ENCODE assay signal across 24 mouse cellular contexts in the genomic region with DNA sequence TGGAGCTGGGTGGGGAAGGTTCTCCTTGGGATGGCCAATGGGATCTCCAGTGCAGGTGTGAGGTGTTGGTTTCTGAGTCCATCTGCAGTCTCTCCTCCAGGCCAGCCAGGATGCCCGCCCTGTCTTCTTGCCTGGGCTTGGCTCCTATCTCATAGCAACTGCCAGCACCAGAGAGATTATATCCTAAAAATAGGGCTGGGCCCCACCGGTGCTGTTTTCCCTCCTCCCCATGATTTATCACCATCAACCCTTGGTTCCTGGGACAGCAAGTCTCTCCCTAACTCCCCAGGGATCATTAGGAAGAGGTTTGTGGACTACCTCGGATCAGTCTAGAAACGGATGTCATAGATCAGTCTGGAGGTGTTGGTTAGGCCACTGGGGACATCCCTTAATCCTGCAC. TPM values are rescaled to one million over a fixed set of nuclear protein-coding genes. Genes with fewer than 3 reads are reported as not detected.
DNase-seq lines count a peak whose midpoint lies in the region; ATAC-seq lines count a peak whose summit lies in the region.
"Had no signal": no experiment of that assay in that cellular context is flagged by ENCODE, and none has a peak within 500 bp of the region (broad histone marks: within the 10 kb centered on the region; RNA-seq: fewer than 3 reads in every experiment).

No protein-coding gene starts in this region.

- H3K9me3 ChIP-seq in heart, embryonic 11.5 days (replicated peaks; ENCODE audit: control insufficient read depth, low read length): no peaks in the 10 kb centered on the region
- no peaks in the 10 kb centered on the region for H3K9me3 ChIP-seq in heart, embryonic 14.5 days (ENCODE audit: control insufficient read depth, low read length)
- H3K9me3 ChIP-seq: embryonic facial prominence, embryonic 13.5 days; forebrain, embryonic 12.5 days; hindbrain, embryonic 13.5 days; intestine, embryonic 15.5 days had no signal

- DNase-seq in heart, adult 11 months: peak; percentile 96
- DNase-seq in heart, postnatal 14 days: no peak
- peak; percentile 39 to 68 for DNase-seq in heart, postnatal 10 days
- no peak for DNase-seq in frontal cortex, postnatal 14 days (ENCODE audit: low spot score in 2 of 2)
- no peak for DNase-seq in layer of hippocampus, adult 9-10 months (ENCODE audit: low spot score)
- DNase-seq in thymus, postnatal 0 days (ENCODE audit: low spot score): no peak
- DNase-seq: adrenal gland, adult 2 months; adrenal gland, postnatal 25 days; cerebellum, adult 18-20 months; cerebellum, adult 9-11 months; cerebellum, postnatal 36 days; kidney, adult 9 months had no signal

- peak overlapping the region; percentile 95 for H3K27ac ChIP-seq in heart, embryonic 11.5 days (ENCODE audit: low read depth, low read length)
- peak overlapping the region; percentile 95 to 99 for H3K27ac ChIP-seq in heart, embryonic 14.5 days (replicated peaks in 1 of 2; ENCODE audit: control insufficient read depth in 1 of 2, insufficient read depth in 1 of 2, low read depth in 2 of 2, low read length in 2 of 2)
- H3K27ac ChIP-seq: embryonic facial prominence, embryonic 13.5 days; forebrain, embryonic 12.5 days; hindbrain, embryonic 13.5 days; hindbrain, postnatal 0 days; intestine, embryonic 15.5 days; kidney, postnatal 0 days had no signal

- H3K4me3 ChIP-seq in heart, embryonic 11.5 days (ENCODE audit: low read depth, low read length): no peak overlapping the region
- H3K4me3 ChIP-seq in heart, embryonic 14.5 days (ENCODE audit: control insufficient read depth in 1 of 2, insufficient read depth in 1 of 2, low read depth in 1 of 2, low read length in 2 of 2): no peak overlapping the region
- H3K4me3 ChIP-seq: embryonic facial prominence, embryonic 13.5 days; forebrain, embryonic 12.5 days; hindbrain, embryonic 13.5 days; intestine, embryonic 15.5 days had no signal

- no peak overlapping the region; the same call in 1 of the 2 replicates for H3K9ac ChIP-seq in heart, embryonic 11.5 days (ENCODE audit: low read depth, low read length)
- no peak overlapping the region for H3K9ac ChIP-seq in heart, embryonic 14.5 days (ENCODE audit: low read length)
- H3K9ac ChIP-seq: embryonic facial prominence, embryonic 13.5 days; forebrain, embryonic 12.5 days; hindbrain, embryonic 13.5 days; intestine, embryonic 15.5 days had no signal

- no peak for ATAC-seq in heart, embryonic 11.5 days (replicated peaks; ENCODE audit: insufficient number of reproducible peaks, low FRiP score, low TSS enrichment)
- no peak for ATAC-seq in heart, embryonic 14.5 days (ENCODE audit: insufficient number of reproducible peaks, insufficient read depth, low FRiP score, low read depth)
- ATAC-seq: forebrain, embryonic 16.5 days; hindbrain, postnatal 0 days; intestine, embryonic 15.5 days had no signal

- H3K4me1 ChIP-seq in heart, embryonic 11.5 days (ENCODE audit: control insufficient read depth, insufficient read depth, low read length): peaks cover 35% of the 10 kb centered on the region
- H3K4me1 ChIP-seq in heart, embryonic 14.5 days (ENCODE audit: control insufficient read depth in 2 of 2, insufficient read depth in 2 of 2, low read length in 2 of 2): peaks cover 43 to 56% of the 10 kb centered on the region in 2 experiments
- H3K4me1 ChIP-seq: embryonic facial prominence, embryonic 13.5 days; forebrain, embryonic 12.5 days had no signal

- 29% methylated on average over 4 of the region's 4 CpGs for WGBS in heart, embryonic 11.5 days (ENCODE audit: insufficient replicate concordance)
- 11% methylated on average over 4 of the region's 4 CpGs for WGBS in heart, embryonic 14.5 days

- H3K4me2 ChIP-seq in heart, embryonic 11.5 days: peak overlapping the region; percentile 18; the same call in 1 of the 2 replicates
- H3K4me2 ChIP-seq in heart, embryonic 14.5 days (ENCODE audit: low read length): peak overlapping the region; percentile 41; the same call in 1 of the 2 replicates
- H3K4me2 ChIP-seq: embryonic facial prominence, embryonic 13.5 days; forebrain, embryonic 12.5 days; hindbrain, embryonic 13.5 days; intestine, embryonic 15.5 days had no signal

- intact Hi-C loops in heart, postnatal 14 days (cut with DNase I): no loop called here
- intact Hi-C loops in heart, postnatal 10 days (cut with DNase I): no loop called here

- no peaks in the 10 kb centered on the region for H3K36me3 ChIP-seq in heart, embryonic 11.5 days (ENCODE audit: control insufficient read depth, insufficient read depth, low read length)
- no peaks in the 10 kb centered on the region for H3K36me3 ChIP-seq in heart, embryonic 14.5 days (ENCODE audit: control insufficient read depth, insufficient read depth, low read length)
- H3K36me3 ChIP-seq: embryonic facial prominence, embryonic 13.5 days; forebrain, embryonic 12.5 days; hindbrain, embryonic 13.5 days; intestine, embryonic 15.5 days had no signal

- H3K27me3 ChIP-seq in heart, embryonic 11.5 days (ENCODE audit: control insufficient read depth, insufficient read depth, low read length): no peaks in the 10 kb centered on the region
- H3K27me3 ChIP-seq in heart, embryonic 14.5 days (ENCODE audit: control insufficient read depth, insufficient read depth, low read length): no peaks in the 10 kb centered on the region
- H3K27me3 ChIP-seq: embryonic facial prominence, embryonic 13.5 days; hindbrain, embryonic 13.5 days; intestine, embryonic 15.5 days had no signal

RNA-seq across cellular contexts. Expression of gene Cdh16, which starts 11.1 kb away (rescaled TPM):
- 1 to 10 TPM; 3.3 to 3.5 TPM for total RNA-seq in heart, postnatal 14 days (2021)
- polyA plus RNA-seq in heart, embryonic 11.5 days (2014; fragmentation: Nextera tagmentation; extraction: Ambion mirVana): 14.5 and 16.4 TPM in 2 replicates
- 21.5 and 26.4 TPM in 2 replicates for polyA plus RNA-seq in heart, embryonic 14.5 days (2014; fragmentation: Nextera tagmentation; extraction: Ambion mirVana)
- total RNA-seq in heart, postnatal 10 days (2021): 1 to 10 TPM; 3.2 to 3.6 TPM
- polyA plus RNA-seq in thymus, postnatal 0 days (2015; fragmentation: Nextera tagmentation; extraction: Ambion mirVana): 0.17 and 0.23 TPM in 2 replicates
- total RNA-seq: adrenal gland, adult 2 months; adrenal gland, postnatal 25 days; CH12.LX; hematopoietic stem cell, adult 5-6 weeks; hindbrain, postnatal 0 days had no signal
- polyA plus RNA-seq: adrenal gland, adult 2 months; embryonic facial prominence, embryonic 13.5 days; forebrain, embryonic 12.5 days; forebrain, embryonic 16.5 days; frontal cortex, adult 2 months; hindbrain, embryonic 13.5 days; hindbrain, postnatal 0 days had no signal

RNA-seq across cellular contexts. Expression of gene Rrad, which starts 18.0 kb away (rescaled TPM):
- total RNA-seq in heart, postnatal 14 days (2021): 100 to 1,000 TPM; 198 to 203 TPM
- 300 and 328 TPM in 2 replicates for polyA plus RNA-seq in heart, embryonic 11.5 days (2014; fragmentation: Nextera tagmentation; extraction: Ambion mirVana)
- polyA plus RNA-seq in heart, embryonic 14.5 days (2014; fragmentation: Nextera tagmentation; extraction: Ambion mirVana): 338 and 417 TPM in 2 replicates
- total RNA-seq in heart, postnatal 10 days (2021): 100 to 1,000 TPM; 221 to 337 TPM
- polyA plus RNA-seq in thymus, postnatal 0 days (2015; fragmentation: Nextera tagmentation; extraction: Ambion mirVana): 12.1 and 13.3 TPM in 2 replicates

RNA-seq across cellular contexts. Expression of gene Pdp2, which starts 21.9 kb away (rescaled TPM):
- 10 to 100 TPM; 17.0 to 18.2 TPM for total RNA-seq in heart, postnatal 14 days (2021)
- polyA plus RNA-seq in heart, embryonic 11.5 days (2014; fragmentation: Nextera tagmentation; extraction: Ambion mirVana): 9.5 and 10.2 TPM in 2 replicates
- polyA plus RNA-seq in heart, embryonic 14.5 days (2014; fragmentation: Nextera tagmentation; extraction: Ambion mirVana): 5.4 and 6.4 TPM in 2 replicates
- total RNA-seq in heart, postnatal 10 days (2021): 10 to 100 TPM in 1 of 2 experiments, 1 to 10 TPM in 1; 7.2 to 10.6 TPM
- polyA plus RNA-seq in thymus, postnatal 0 days (2015; fragmentation: Nextera tagmentation; extraction: Ambion mirVana): 11.7 and 12.3 TPM in 2 replicates

RNA-seq across cellular contexts. Expression of gene Ciao2b, which starts 28.6 kb away (rescaled TPM):
- 10 to 100 TPM; 52.9 to 63.6 TPM for total RNA-seq in heart, postnatal 14 days (2021)
- 189 and 199 TPM in 2 replicates for polyA plus RNA-seq in heart, embryonic 11.5 days (2014; fragmentation: Nextera tagmentation; extraction: Ambion mirVana)
- 198 and 201 TPM in 2 replicates for polyA plus RNA-seq in heart, embryonic 14.5 days (2014; fragmentation: Nextera tagmentation; extraction: Ambion mirVana)
- total RNA-seq in heart, postnatal 10 days (2021): 10 to 100 TPM; 65.1 to 71.7 TPM
- polyA plus RNA-seq in thymus, postnatal 0 days (2015; fragmentation: Nextera tagmentation; extraction: Ambion mirVana): 106 and 115 TPM in 2 replicates

Comparison
In these comparisons a context has a peak if more than half of its experiments do, and no peak if none do; other contexts are left out.
1. DNase-seq: peak in heart, adult 11 months (single experiment) and heart, postnatal 10 days (2 of 2); none in heart, postnatal 14 days (0 of 2), frontal cortex, postnatal 14 days (0 of 2), layer of hippocampus, adult 9-10 months (single experiment) and thymus, postnatal 0 days (single experiment).
2. RNA of gene Cdh16, which starts 11.1 kb away (polyA plus RNA-seq): 21.5 to 26.4 TPM in heart, embryonic 14.5 days and 14.5 to 16.4 TPM in heart, embryonic 11.5 days; 0.17 to 0.23 TPM in thymus, postnatal 0 days; every median in the first group is over 10 times any median in the second.
3. RNA of gene Rrad, which starts 18.0 kb away (polyA plus RNA-seq): 338 to 417 TPM in heart, embryonic 14.5 days and 300 to 328 TPM in heart, embryonic 11.5 days; 12.1 to 13.3 TPM in thymus, postnatal 0 days; every median in the first group is over 10 times any median in the second.